Mouse (Mus musculus) bone marrow, adult 2 months (tissue): Measurements from ENCODE around the gene Ttc12. TPM values are rescaled to one million over a fixed set of nuclear protein-coding genes. Genes with fewer than 3 reads are reported as not detected.

Source experiments
- H3K27ac ChIP-seq: fragments of 200-500 bp; 2 replicates; pipeline ENCODE4 v1.5.1; 2012; ENCODE audit warnings: low read depth, mild to moderate bottlenecking, control low read depth, inconsistent platforms, low read length; ENCODE audit not compliant: control insufficient read depth, poor library complexity, insufficient read depth
- H3K4me1 ChIP-seq: fragments of 200-500 bp; 2 replicates; pipeline ENCODE4 v1.6.1; 2011; ENCODE audit warnings: low read length; ENCODE audit not compliant: control insufficient read depth, insufficient read depth
- H3K4me3 ChIP-seq: fragments of 200-500 bp; replicated peaks from 2 replicates; pipeline ENCODE3; 2011; ENCODE audit warnings: mild to moderate bottlenecking, low read depth, low read length, control low read depth; ENCODE audit not compliant: control insufficient read depth
- CTCF ChIP-seq: fragments of 200-500 bp; IDR thresholded peaks from 2 replicates; pipeline ENCODE4 v1.5.1; 2011; ENCODE audit warnings: low read length, control low read depth; ENCODE audit not compliant: control insufficient read depth, insufficient read depth
- POLR2A ChIP-seq: fragments of 200-500 bp; IDR thresholded peaks from 2 replicates; pipeline ENCODE4 v1.6.1; 2011; ENCODE audit warnings: low read depth, mild to moderate bottlenecking, control low read depth, low read length, borderline replicate concordance; ENCODE audit not compliant: control insufficient read depth
- WGBS: fragments of 180-500 bp; shearing (Covaris S2); methylation state at CpG from one replicate; pipeline ENCODE4 v1.1.7; 2018; 5-methylcytosine and 5-hydroxymethylcytosine counted together
- polyA plus RNA-seq: library from polyadenylated mRNA; stranded (reverse); fragments of >200 nt; gene quantifications from 2 replicates; pipeline ENCODE4 v1.2.4, GENCODE M21; 2011; ENCODE audit warnings: low replicate concordance; ENCODE audit not compliant: missing spikeins, insufficient read depth, insufficient read length

The Ttc12 gene
- polyA plus RNA-seq, 1 experiment: 0.55 TPM

GRCm38 (mm10) chr9:49450491-49450890 is 35.5 kb downstream of the Ttc12 start:
- H3K4me3 ChIP-seq: no peak overlapping the region
- no peak overlapping the region for H3K27ac ChIP-seq
- H3K4me1 ChIP-seq: no peaks in the 10 kb centered on the region; the same call in 1 of the 2 replicates
- 67% methylated on average over 3 of the region's 3 CpGs for WGBS
- TF ChIP-seq CTCF (no peak), POLR2A (no peak)

- H3K4me3 ChIP-seq: no peak overlapping the region
Observed at GRCm38 (mm10) chr9:49442621-49443020, 43.4 kb downstream of the Ttc12 start.

GRCm38 (mm10) chr9:49427478-49427877 is 58.5 kb downstream of the Ttc12 start:
- whole genome bisulfite sequencing: 35% methylated on average over 5 of the region's 5 CpGs
- H3K4me3 ChIP-seq: no peak overlapping the region
- H3K4me1 ChIP-seq: no peaks in the 10 kb centered on the region
- no peak overlapping the region for H3K27ac ChIP-seq
- TF ChIP-seq CTCF: no peak
- no peak for TF ChIP-seq POLR2A

More at GRCm38 (mm10) chr9:49442621-49443020, 43.4 kb downstream of the Ttc12 start:
- no peaks in the 10 kb centered on the region; the same call in 1 of the 2 replicates for H3K4me1 ChIP-seq
- TF ChIP-seq CTCF (no peak), POLR2A (no peak)
- WGBS: 73% methylated on average over 3 of the region's 3 CpGs
- no peak overlapping the region for H3K27ac ChIP-seq

GRCm38 (mm10) chr9:49426921-49427320 is 59.1 kb downstream of the Ttc12 start, which contains the start of gene Ankk1:
TSS of gene Ankk1 (minus strand) at chr9:49427021.
- no peak for TF ChIP-seq POLR2A
- no peak for TF ChIP-seq CTCF
- H3K27ac ChIP-seq: no peak within 1 kb of the TSS
- 68% methylated on average over 7 of the region's 7 CpGs for WGBS
- H3K4me1 ChIP-seq: no peaks in the 10 kb centered on the region
- H3K4me3 ChIP-seq: no peak within 1 kb of the TSS

- TF ChIP-seq CTCF (no peak), POLR2A (no peak)
- 77% methylated on average over 1 of the region's 1 CpGs for WGBS
Observed at GRCm38 (mm10) chr9:49425585-49425984, 60.4 kb downstream of the Ttc12 start.

GRCm38 (mm10) chr9:49423866-49424265 is 62.2 kb downstream of the Ttc12 start:
- WGBS: 87% methylated on average over 5 of the region's 5 CpGs

More at GRCm38 (mm10) chr9:49425585-49425984, 60.4 kb downstream of the Ttc12 start:
- no peak overlapping the region for H3K27ac ChIP-seq
- H3K4me3 ChIP-seq: no peak overlapping the region
- H3K4me1 ChIP-seq: no peaks in the 10 kb centered on the region

GRCm38 (mm10) chr9:49410621-49411020 is 75.4 kb downstream of the Ttc12 start:
- Histone ChIP-seq H3K27ac (no peak overlapping the region), H3K4me3 (no peak overlapping the region), H3K4me1 (no peaks in the 10 kb centered on the region)
- WGBS: 73% methylated on average over 5 of the region's 5 CpGs
- no peak for TF ChIP-seq CTCF
- TF ChIP-seq POLR2A: no peak

More at GRCm38 (mm10) chr9:49423866-49424265, 62.2 kb downstream of the Ttc12 start:
- Histone ChIP-seq H3K4me3 (no peak overlapping the region), H3K27ac (no peak overlapping the region), H3K4me1 (no peaks in the 10 kb centered on the region)
- TF ChIP-seq POLR2A (no peak), CTCF (no peak)

- Histone ChIP-seq H3K4me3 (no peak overlapping the region), H3K4me1 (no peaks in the 10 kb centered on the region), H3K27ac (no peak overlapping the region)
- TF ChIP-seq POLR2A (no peak), CTCF (no peak)
- WGBS: 73% methylated on average over 5 of the region's 5 CpGs
Observed at GRCm38 (mm10) chr9:49407028-49407427, 79.0 kb downstream of the Ttc12 start.

- Histone ChIP-seq H3K27ac (no peak overlapping the region), H3K4me3 (no peak overlapping the region), H3K4me1 (no peaks in the 10 kb centered on the region)
- no peak for TF ChIP-seq POLR2A
- TF ChIP-seq CTCF: no peak
- WGBS: 55% methylated on average over 2 of the region's 2 CpGs
Observed at GRCm38 (mm10) chr9:49403711-49404110, 82.3 kb downstream of the Ttc12 start.
